Comparison of ENCODE assay signal across 16 mouse cellular contexts in the genomic region with DNA sequence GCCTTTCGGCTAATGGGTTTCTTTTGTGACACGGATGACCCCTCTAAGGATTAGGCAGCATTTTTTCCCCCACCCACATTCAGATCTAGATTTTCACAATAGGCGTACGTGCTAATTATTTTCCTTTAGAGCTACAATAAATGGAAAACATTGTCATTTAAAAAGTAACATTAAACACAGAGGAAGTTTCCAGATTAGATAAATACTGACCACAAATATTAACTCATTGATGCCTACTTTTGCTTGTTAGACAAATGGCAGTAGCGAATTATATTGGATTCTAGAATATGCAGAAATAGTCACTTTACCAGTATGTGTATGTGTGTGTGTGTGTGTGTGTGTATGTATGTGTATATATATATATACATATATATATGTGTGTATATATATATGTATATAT.
"Had no signal": no experiment of that assay in that cellular context is flagged by ENCODE, and none has a peak within 500 bp of the region (broad histone marks: within the 10 kb centered on the region; RNA-seq: fewer than 3 reads in every experiment).

No protein-coding gene starts in this region.

- H3K9ac ChIP-seq: limb, embryonic 12.5 days; lung, embryonic 15.5 days; midbrain, embryonic 15.5 days; neural tube, embryonic 12.5 days; stomach, embryonic 15.5 days had no signal

- H3K9me3 ChIP-seq: limb, embryonic 12.5 days; lung, embryonic 15.5 days; megakaryocyte, embryonic 14.5 days; midbrain, embryonic 15.5 days; neural tube, embryonic 12.5 days; stomach, embryonic 15.5 days had no signal

- DNase-seq: kidney, adult 8-10 months; kidney, postnatal 25 days; layer of hippocampus, adult 9-11 months; lung, postnatal 14 days; spleen, adult 18-20 months; thymus, adult 2 months; thymus, postnatal 25 days had no signal

- ATAC-seq: intestine, embryonic 16.5 days; midbrain, embryonic 15.5 days had no signal

- H3K27me3 ChIP-seq: limb, embryonic 12.5 days; lung, embryonic 15.5 days; megakaryocyte, embryonic 14.5 days; midbrain, embryonic 15.5 days; neural tube, embryonic 12.5 days; stomach, embryonic 15.5 days had no signal

- H3K4me2 ChIP-seq: limb, embryonic 12.5 days; lung, embryonic 15.5 days; midbrain, embryonic 11.5 days; midbrain, embryonic 15.5 days; neural tube, embryonic 12.5 days; stomach, embryonic 15.5 days had no signal

- H3K4me3 ChIP-seq: limb, embryonic 12.5 days; lung, embryonic 15.5 days; megakaryocyte, embryonic 14.5 days; midbrain, embryonic 15.5 days; neural tube, embryonic 12.5 days; stomach, embryonic 15.5 days had no signal

- H3K27ac ChIP-seq: limb, embryonic 12.5 days; lung, embryonic 15.5 days; macrophage; midbrain, embryonic 15.5 days; neural tube, embryonic 12.5 days; stomach, embryonic 15.5 days had no signal
